Mouse (Mus musculus): ENCODE results near the gene Coro2a.

DNA sequence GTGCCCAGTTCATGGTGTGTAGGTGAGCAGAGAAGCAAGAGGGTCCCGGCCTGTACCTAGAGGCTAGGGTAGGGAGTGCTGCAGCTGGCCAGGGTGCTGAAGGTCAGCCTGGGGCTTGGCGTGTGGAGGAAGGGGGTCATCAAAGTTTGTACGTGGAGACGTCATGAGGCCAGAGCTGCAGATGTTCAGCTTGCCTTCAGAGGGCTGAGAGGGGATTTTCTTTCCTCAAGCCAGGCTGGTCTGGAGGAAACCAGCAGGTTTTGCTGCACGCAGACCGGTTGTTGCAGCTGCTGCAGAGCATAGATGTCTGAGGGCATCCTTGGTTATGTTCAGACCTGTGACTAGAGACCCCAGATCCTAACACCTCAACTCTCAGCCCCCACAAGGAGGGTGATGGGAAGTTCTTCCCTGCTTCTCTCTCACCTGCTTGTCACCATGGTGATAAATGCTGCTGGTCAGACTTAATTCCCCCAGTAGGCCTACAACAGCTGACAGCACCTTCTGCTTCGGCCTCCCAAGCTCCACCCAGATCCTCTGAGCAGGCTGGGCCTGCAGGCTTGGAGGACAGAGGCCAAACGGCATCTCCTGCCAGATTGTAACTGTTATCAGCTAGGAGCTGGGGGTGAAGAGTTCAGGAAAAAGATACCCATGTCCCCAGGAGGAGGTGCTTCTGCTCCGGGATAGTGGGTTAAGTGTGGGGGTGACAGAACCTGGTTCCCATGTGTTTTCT, 27.8 kb downstream of the Coro2a start:
- TF ChIP-seq CTCF (IDR thresholded peaks at IDR 0.05; ENCODE audit: extremely low read depth, insufficient read length, insufficient replicate concordance, low read depth, low read length) (no peak), POLR2A (IDR thresholded peaks at IDR 0.05; ENCODE audit: low read depth, low read length) (peak; percentile 12; the same call in 1 of the 2 replicates)

Measured in small intestine, adult 2 months (tissue).